Mouse (Mus musculus): Measurements from ENCODE around the gene Cars2. TPM values are rescaled to one million over a fixed set of nuclear protein-coding genes. Genes with fewer than 3 reads are reported as not detected.

Gene Cars2
- 22.9 and 25.7 TPM in 2 replicates for polyA plus RNA-seq (2014; fragmentation: Nextera tagmentation; extraction: Ambion mirVana)

DNA sequence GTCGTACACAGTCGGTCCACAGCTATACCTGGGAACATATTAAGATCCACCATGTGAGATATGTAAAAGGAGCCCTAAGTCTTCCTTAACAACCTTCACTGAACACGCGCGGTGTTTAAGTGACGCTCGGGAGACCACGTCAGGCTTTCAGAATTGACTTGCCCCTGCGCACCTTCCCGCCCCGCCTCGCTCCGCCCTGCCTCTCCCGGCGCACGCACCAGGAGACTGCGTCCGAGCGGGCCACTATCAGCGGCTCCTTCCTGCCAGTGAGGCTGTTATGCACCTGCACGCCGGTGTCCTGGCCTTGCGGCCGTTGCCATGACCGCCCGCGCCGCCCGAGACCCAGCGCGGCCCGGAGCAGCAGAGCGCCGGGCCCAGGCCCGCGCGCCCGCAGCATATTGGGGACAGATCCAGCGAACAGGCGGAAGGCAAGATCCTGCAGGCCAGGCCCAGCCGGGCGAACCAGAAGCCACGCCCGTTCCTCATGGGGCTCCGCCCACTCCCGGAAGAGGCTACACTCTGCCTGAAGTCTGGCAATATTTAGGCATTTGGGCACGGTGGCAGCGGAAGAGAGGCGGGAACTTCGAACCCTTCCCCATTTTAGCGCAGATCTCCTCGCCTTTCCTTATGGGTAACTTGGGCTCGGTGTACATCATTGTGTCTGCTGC is at the start of gene Cars2:
Gene Cars2 (minus strand): TSS at position 503 of the 668 bp plus-strand sequence.
- under 1% methylated on average over 47 of the region's 53 CpGs for WGBS (ENCODE audit: insufficient replicate concordance)
- ATAC-seq (replicated peaks; ENCODE audit: insufficient number of reproducible peaks, low FRiP score, low TSS enrichment): peak; percentile 78
- Histone ChIP-seq H3K4me3 (ENCODE audit: low read depth, low read length) (peak within 1 kb of the TSS; percentile 77), H3K9me3 (replicated peaks; ENCODE audit: control insufficient read depth, low read length) (no peaks in the 10 kb centered on the region), H3K27ac (ENCODE audit: low read depth, low read length) (peak within 1 kb of the TSS; percentile 85), H3K9ac (ENCODE audit: low read depth, low read length) (peak within 1 kb of the TSS; percentile 86), H3K27me3 (ENCODE audit: control insufficient read depth, insufficient read depth, low read length) (no peaks in the 10 kb centered on the region), H3K4me2 (peak within 1 kb of the TSS; percentile 82), H3K36me3 (ENCODE audit: control insufficient read depth, insufficient read depth, low read length) (peaks cover 4% of the 10 kb centered on the region; the same call in 1 of the 2 replicates), H3K4me1 (ENCODE audit: control insufficient read depth, insufficient read depth, low read length) (peaks cover 12% of the 10 kb centered on the region)

DNA sequence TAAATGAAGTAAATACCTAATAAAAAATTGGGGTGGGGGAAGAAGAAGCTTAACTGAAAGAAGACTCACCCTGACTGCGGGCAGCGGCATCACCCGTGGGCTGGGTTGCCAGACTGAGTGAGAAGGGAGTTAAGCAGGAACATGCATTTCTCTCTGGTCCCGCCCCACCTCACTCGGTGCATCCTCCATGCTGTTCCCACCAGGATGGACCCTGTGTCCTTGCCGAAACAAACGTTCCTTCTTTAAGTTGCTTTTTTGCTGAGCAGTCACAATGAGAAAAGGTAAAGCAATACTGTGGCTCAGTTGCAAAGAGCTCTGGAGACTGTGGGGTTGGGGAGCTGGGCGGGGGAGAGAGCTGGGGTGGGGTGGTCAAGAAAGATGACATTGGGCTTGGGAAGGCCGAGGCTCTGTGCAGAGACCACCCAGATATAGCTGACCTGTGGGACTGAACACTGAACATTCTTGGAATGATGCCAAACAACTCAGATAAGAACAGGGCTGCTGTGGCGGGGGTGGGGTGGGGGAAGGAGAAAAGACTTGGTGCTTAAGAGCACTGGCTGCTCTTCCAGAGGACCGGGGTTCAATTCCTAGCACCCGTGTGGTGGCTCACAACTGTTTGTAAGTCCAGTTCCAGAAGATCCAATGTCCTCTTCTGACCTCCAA is 42.8 kb upstream of the Cars2 start:
- 0 out of 2 replicates have a peak overlapping the region, but pooled peaks have one; percentile 4 for H3K4me2 ChIP-seq
- H3K27me3 ChIP-seq (ENCODE audit: control insufficient read depth, insufficient read depth, low read length): no peaks in the 10 kb centered on the region
- H3K27ac ChIP-seq (ENCODE audit: low read depth, low read length): no peak overlapping the region
- H3K36me3 ChIP-seq (ENCODE audit: control insufficient read depth, insufficient read depth, low read length): no peaks in the 10 kb centered on the region
- peak; percentile 49; the same call in 1 of the 2 replicates for ATAC-seq (replicated peaks; ENCODE audit: insufficient number of reproducible peaks, low FRiP score, low TSS enrichment)
- no peak overlapping the region for H3K4me3 ChIP-seq (ENCODE audit: low read depth, low read length)
- peaks cover 7% of the 10 kb centered on the region; the same call in 1 of the 2 replicates for H3K4me1 ChIP-seq (ENCODE audit: control insufficient read depth, insufficient read depth, low read length)
- no peak overlapping the region for H3K9ac ChIP-seq (ENCODE audit: low read depth, low read length)
- 54% methylated on average over 12 of the region's 12 CpGs for WGBS (ENCODE audit: insufficient replicate concordance)
- H3K9me3 ChIP-seq (replicated peaks; ENCODE audit: control insufficient read depth, low read length): no peaks in the 10 kb centered on the region

DNA sequence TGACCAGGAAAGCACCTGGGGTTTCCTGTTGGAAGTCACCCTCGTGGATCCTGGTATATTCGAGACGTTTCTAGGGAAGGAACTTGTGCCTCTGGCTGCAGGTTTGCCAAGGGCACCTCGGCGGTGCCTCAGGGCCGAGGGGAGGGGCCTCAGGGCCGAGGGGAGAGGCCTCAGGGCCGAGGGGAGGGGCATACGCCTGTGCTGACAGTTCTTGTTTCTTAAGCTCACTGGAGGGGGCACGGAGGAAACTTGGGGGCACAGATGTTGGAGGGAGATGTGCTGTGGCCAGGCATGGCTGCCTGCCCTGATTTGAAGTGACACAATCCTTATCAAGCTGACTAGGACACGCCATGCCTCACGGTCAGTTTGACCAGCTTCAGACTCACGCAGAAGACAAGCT is 41.7 kb upstream of the Cars2 start:
- 32% methylated on average over 13 of the region's 13 CpGs for WGBS (ENCODE audit: insufficient replicate concordance)
- Histone ChIP-seq H3K4me3 (ENCODE audit: low read depth, low read length) (no peak overlapping the region), H3K4me1 (ENCODE audit: control insufficient read depth, insufficient read depth, low read length) (peaks cover 7% of the 10 kb centered on the region; the same call in 1 of the 2 replicates), H3K36me3 (ENCODE audit: control insufficient read depth, insufficient read depth, low read length) (no peaks in the 10 kb centered on the region), H3K27me3 (ENCODE audit: control insufficient read depth, insufficient read depth, low read length) (no peaks in the 10 kb centered on the region), H3K9me3 (replicated peaks; ENCODE audit: control insufficient read depth, low read length) (no peaks in the 10 kb centered on the region), H3K4me2 (no peak overlapping the region), H3K27ac (ENCODE audit: low read depth, low read length) (no peak overlapping the region), H3K9ac (ENCODE audit: low read depth, low read length) (no peak overlapping the region)
- no peak for ATAC-seq (replicated peaks; ENCODE audit: insufficient number of reproducible peaks, low FRiP score, low TSS enrichment)

DNA sequence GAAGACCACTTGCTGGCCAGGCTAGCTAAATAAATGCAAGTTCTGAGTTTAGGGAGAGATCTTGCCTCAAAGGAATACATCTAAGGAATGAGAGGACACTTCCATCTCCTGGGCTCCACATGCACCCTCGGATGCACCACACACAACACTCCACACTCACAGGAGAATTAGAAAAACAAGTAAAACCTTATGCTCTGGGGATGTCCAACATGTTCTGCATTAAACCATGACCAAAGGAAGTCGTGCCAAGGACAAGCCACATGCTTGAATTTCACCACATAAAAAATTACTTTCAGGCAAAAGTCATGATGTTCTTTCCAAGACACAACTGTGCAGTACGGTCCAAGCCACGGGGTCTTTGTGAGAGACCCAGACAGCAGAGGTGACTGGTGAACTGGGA is 41.3 kb upstream of the Cars2 start:
- Histone ChIP-seq H3K4me2 (no peak overlapping the region), H3K27ac (ENCODE audit: low read depth, low read length) (no peak overlapping the region), H3K9me3 (replicated peaks; ENCODE audit: control insufficient read depth, low read length) (no peaks in the 10 kb centered on the region), H3K9ac (ENCODE audit: low read depth, low read length) (no peak overlapping the region), H3K36me3 (ENCODE audit: control insufficient read depth, insufficient read depth, low read length) (no peaks in the 10 kb centered on the region), H3K27me3 (ENCODE audit: control insufficient read depth, insufficient read depth, low read length) (no peaks in the 10 kb centered on the region), H3K4me1 (ENCODE audit: control insufficient read depth, insufficient read depth, low read length) (peaks cover 7% of the 10 kb centered on the region; the same call in 1 of the 2 replicates), H3K4me3 (ENCODE audit: low read depth, low read length) (no peak overlapping the region)
- 75% methylated on average over 4 of the region's 4 CpGs for WGBS (ENCODE audit: insufficient replicate concordance)
- no peak for ATAC-seq (replicated peaks; ENCODE audit: insufficient number of reproducible peaks, low FRiP score, low TSS enrichment)

GRCm38 (mm10) chr8:11586374-11586745 is 35.8 kb upstream of the Cars2 start:
- H3K9ac ChIP-seq (ENCODE audit: low read depth, low read length): no peak overlapping the region
- ATAC-seq (replicated peaks; ENCODE audit: insufficient number of reproducible peaks, low FRiP score, low TSS enrichment): no peak
- no peaks in the 10 kb centered on the region for H3K36me3 ChIP-seq (ENCODE audit: control insufficient read depth, insufficient read depth, low read length)
- no peaks in the 10 kb centered on the region; the same call in 1 of the 2 replicates for H3K9me3 ChIP-seq (replicated peaks; ENCODE audit: control insufficient read depth, low read length)
- H3K4me1 ChIP-seq (ENCODE audit: control insufficient read depth, insufficient read depth, low read length): 0 out of 2 replicates have a peak, but pooled peaks cover 3% of the 10 kb centered on the region
- H3K4me3 ChIP-seq (ENCODE audit: low read depth, low read length): no peak overlapping the region
- no peak overlapping the region for H3K4me2 ChIP-seq
- WGBS (ENCODE audit: insufficient replicate concordance): 53% methylated on average over 2 of the region's 2 CpGs
- no peaks in the 10 kb centered on the region for H3K27me3 ChIP-seq (ENCODE audit: control insufficient read depth, insufficient read depth, low read length)
- H3K27ac ChIP-seq (ENCODE audit: low read depth, low read length): peak overlapping the region; percentile 25; the same call in 1 of the 2 replicates

DNA sequence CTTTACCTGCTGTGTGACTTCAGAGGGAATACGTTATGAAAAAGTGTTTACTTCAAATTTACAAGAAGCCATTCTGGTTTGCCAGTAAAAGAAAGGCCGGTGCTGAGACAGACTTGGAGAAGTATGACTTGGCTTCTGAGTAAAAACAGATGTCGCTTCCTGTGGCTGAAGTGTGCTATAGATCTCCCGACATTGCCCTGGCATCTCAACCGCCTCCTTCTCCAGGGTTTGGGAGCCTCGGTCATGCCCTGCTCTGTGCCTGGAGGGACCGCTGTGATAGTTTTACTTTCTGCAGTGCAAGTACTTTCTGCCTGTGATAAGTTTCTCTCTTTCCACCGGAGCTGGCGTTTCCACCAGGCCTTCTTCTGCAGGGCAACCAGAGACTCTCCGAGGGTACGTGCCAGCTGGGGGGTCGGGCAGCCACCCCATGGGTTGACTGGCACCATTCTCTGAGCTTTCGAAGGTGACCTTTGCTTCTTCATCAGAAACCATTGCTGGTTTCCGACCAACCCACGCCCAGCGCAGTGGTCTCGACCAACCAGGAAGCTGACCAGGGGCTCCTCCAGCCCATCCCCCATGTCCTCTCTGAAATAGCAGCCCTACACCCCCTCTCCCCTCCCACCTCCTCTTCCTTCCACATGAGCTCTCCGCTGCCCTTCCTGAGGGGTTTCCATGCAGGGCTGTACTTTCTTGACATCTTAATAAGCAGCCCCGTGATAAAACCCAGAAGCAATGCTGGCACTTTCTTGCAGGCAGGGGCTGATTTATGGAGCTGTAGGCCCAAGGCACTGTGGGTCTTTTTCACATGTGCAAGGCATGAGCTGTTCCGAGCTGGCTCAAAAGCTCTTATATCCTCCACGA is 35.2 kb upstream of the Cars2 start:
- Histone ChIP-seq H3K9me3 (replicated peaks; ENCODE audit: control insufficient read depth, low read length) (no peaks in the 10 kb centered on the region; the same call in 1 of the 2 replicates), H3K27ac (ENCODE audit: low read depth, low read length) (peak overlapping the region; percentile 59), H3K4me3 (ENCODE audit: low read depth, low read length) (no peak overlapping the region), H3K9ac (ENCODE audit: low read depth, low read length) (no peak overlapping the region), H3K27me3 (ENCODE audit: control insufficient read depth, insufficient read depth, low read length) (no peaks in the 10 kb centered on the region), H3K4me2 (no peak overlapping the region), H3K4me1 (ENCODE audit: control insufficient read depth, insufficient read depth, low read length) (0 out of 2 replicates have a peak, but pooled peaks cover 3% of the 10 kb centered on the region), H3K36me3 (ENCODE audit: control insufficient read depth, insufficient read depth, low read length) (no peaks in the 10 kb centered on the region)
- ATAC-seq (replicated peaks; ENCODE audit: insufficient number of reproducible peaks, low FRiP score, low TSS enrichment): 0 out of 2 replicates have a peak, but pooled peaks have one; percentile 26
- WGBS (ENCODE audit: insufficient replicate concordance): 67% methylated on average over 21 of the region's 21 CpGs

GRCm38 (mm10) chr8:11575604-11576384 is 25.2 kb upstream of the Cars2 start:
- WGBS (ENCODE audit: insufficient replicate concordance): 70% methylated on average over 16 of the region's 16 CpGs
- H3K4me2 ChIP-seq: no peak overlapping the region
- no peak overlapping the region for H3K4me3 ChIP-seq (ENCODE audit: low read depth, low read length)
- no peak overlapping the region for H3K9ac ChIP-seq (ENCODE audit: low read depth, low read length)
- H3K36me3 ChIP-seq (ENCODE audit: control insufficient read depth, insufficient read depth, low read length): no peaks in the 10 kb centered on the region
- peaks cover 7% of the 10 kb centered on the region for H3K4me1 ChIP-seq (ENCODE audit: control insufficient read depth, insufficient read depth, low read length)
- H3K9me3 ChIP-seq (replicated peaks; ENCODE audit: control insufficient read depth, low read length): no peaks in the 10 kb centered on the region
- H3K27me3 ChIP-seq (ENCODE audit: control insufficient read depth, insufficient read depth, low read length): no peaks in the 10 kb centered on the region
- ATAC-seq (replicated peaks; ENCODE audit: insufficient number of reproducible peaks, low FRiP score, low TSS enrichment): no peak
- no peak overlapping the region for H3K27ac ChIP-seq (ENCODE audit: low read depth, low read length)

Data from heart, embryonic 11.5 days (tissue).